Mouse (Mus musculus) v-Abl transformed pro-B cells (cell line): ENCODE measurements around the gene Plekha8.

Source experiments
- in situ Hi-C, 2 experiments: fragments of 400-800 bp; cut with MboI; formaldehyde crosslinking; loops; one replicate each; pipeline ENCODE4 v1.15.1; 2025; ENCODE audit not compliant: unreplicated experiment in 2 of 2

The Plekha8 gene

DNA sequence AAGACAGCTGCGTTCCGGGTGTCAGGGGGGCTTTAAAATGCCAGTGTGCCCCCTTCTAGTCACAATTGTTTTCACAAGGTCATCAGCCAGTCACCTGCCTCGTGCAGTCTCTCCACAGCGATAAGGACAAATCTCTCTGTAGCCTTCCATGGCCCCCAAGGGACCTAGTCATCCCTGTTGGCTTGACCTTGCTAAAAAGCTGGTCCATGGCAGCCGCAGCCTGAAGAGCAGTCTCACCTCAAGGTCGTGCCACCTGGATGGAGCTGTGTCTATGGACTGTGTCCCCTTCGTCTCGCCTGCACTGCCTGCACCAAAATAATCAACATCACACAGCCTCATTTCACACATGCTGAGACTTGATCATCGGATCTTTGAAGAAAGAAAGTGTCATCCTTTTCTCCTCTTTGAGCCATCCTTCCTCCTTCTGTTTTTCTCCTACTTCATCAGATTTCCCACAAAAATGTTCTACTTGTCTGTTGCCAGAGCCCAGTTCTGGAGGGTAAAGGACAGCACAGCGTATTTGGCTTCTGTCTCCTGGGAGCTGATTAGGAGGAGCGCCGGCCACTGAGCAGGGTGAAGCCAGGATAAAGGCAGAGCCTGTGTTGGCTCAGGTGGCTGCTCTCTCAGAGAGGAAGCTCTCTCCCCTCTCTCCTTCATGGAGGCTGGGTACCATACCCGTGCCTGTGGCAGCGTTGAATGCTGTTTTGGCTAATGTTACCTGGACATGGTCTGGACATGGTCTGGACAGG, 96.6 kb downstream of the Plekha8 start:
- in situ Hi-C loops = no loop called here

DNA sequence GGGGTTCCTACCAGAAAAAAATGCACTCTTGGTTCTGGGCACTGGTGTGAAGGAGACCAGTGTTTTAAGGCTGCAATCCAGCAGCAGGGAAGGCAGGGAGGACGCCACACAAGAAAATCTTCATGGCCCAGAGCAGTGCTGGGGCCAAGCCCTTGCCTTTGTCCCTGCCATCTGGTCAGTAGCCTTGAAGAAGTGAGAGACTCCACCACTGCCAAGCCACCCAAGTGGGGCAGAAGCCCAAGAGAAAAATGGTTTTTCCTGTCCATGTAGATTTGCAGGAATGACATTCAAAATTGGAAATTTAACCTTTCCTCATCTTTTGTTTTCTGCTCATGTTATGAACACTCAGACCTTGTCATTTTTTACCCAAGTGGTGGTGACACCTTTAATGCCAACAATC, 97.3 kb downstream of the Plekha8 start:
- in situ Hi-C loops = no loop called here

DNA sequence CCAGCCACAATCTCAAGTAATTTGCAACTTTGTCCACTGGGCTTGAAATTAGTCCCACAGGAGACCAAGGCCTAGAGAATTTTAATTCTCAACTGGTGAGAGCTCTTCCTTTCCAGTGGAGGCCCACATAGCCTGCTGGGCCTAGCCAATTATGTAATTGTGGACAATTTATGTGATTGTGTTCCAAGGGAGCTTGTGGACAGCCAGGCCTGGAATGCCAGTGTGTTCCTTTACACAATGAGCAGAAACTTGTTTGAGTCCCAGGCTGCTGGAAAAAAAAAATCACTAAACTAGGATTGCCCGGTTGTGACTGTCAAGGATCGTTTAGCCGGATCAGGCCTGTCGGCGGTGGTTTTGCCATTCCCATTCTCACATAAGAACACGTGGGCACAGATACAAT, 98.4 kb downstream of the Plekha8 start:
- in situ Hi-C loops = no loop called here
